Mouse (Mus musculus) adrenal gland, adult 8-10 months (tissue): ENCODE results near the gene Ptbp3. TPM values are rescaled to one million over a fixed set of nuclear protein-coding genes. Genes with fewer than 3 reads are reported as not detected.

Experiments used
- DNase-seq: peaks from one replicate; pipeline ENCODE4 v3.0.0; 2022
- total RNA-seq, 4 experiments: library from RNA; stranded (reverse); gene quantifications; 2 replicates each; pipeline ENCODE4 v1.2.4; 2022

Ptbp3 gene
- total RNA-seq, 4 experiments from 2014 or later: 89.8 to 110 (median 102) TPM

DNA sequence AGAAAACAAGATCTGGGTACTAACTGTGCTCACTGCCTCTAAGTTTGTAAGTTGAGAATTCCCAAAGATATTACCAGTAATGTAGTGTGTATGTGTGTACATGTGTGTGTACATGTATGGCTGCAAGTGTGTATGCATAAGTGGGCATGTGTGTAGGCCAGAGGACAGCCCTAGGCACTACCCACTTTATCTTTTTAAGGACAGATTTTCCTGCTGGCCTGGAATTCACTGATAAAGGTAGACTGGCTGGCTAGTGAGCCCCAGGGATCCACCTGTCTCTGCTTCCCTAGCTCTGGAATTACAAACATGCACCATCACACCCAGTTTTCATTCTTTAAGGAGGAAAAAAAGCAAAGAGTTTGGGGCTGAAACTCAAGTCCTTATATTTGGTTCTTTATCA is 6.0 kb upstream of the Ptbp3 start:
- no peak for DNase-seq

DNA sequence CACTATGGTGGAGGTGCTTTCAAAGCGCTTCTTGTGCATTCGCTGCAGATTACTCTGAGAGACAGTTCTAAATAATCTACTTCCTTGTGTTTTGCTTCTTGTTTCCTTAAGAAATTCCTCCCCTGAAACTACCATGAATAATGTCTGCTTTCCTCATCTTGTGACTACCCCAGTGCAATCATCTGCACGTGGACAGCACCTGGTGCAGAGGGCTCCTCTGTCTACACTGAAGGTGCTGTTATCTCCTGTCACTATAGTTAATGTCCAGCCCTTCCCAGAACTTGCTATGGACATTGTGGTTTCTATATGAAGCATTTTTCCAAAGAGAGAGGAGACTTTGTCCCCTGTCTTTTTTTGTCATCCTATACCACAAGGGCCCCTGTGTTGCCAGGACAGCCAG is 4.4 kb upstream of the Ptbp3 start:
- DNase-seq: no peak

DNA sequence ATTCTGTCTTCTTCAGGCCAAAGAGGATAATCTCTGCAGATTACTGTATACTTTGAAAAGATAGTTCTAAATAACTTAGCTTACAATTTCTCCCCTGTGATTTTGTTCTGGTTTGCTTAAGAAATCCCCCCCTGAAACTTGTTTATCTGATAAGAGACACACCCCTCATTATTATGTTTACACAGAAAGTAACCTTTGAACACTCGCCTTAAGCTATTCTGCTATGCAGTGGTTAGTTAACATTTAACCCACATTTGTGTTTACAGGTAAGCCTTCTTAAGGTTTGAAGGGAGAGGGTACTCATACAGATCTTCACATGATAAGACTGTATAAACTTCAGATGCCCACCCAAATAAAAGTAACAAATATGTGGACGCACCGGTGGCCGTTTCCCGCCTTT is 3.7 kb upstream of the Ptbp3 start:
- DNase-seq: no peak

DNA sequence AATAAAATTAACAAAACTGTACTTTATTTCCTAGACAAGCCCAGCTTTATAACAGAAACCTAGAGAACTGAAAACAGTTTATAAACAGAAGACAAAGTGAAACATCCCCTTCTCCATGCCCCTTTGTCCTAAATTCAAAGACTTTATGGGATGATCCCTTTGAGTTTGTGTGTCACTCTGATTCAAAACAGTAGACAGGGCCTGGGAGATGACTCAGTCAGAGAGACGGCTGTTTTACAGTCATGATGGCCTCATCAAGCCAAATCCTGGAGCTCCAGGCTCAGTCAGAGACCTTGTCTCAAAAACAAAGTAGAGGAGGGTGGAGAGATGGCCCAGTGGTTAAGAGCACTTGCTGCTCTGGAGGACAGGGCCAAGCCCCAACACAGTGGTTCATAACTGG is 2.7 kb upstream of the Ptbp3 start:
- peak; percentile 40 for DNase-seq

DNA sequence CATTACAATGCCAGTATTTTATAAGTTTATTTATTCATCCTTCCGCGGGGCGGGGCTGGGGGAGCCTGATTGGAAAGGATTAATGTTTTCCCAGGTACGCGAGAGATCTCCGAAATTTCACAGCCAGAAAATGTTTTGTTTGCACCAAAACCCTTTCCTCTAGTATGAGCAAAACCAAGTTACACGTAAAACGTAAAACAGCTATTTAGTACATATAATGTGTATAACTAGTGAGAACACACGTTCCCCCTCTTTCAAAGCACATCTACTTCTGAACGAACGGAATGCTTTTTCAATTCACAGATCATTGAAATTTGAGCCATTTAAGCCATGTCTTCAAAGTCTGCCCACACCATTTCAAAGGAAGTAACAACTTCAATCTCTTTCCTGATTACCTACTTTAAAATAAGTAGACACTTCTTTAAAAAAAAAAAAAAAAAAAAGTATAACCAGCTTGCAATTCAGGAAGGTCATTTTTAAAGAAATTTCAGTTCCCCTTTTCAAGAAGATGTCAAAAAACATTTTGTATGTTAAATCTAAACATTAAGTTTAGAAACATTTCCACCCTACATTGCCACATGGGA is 905 bp upstream of the Ptbp3 start:
- DNase-seq: no peak

DNA sequence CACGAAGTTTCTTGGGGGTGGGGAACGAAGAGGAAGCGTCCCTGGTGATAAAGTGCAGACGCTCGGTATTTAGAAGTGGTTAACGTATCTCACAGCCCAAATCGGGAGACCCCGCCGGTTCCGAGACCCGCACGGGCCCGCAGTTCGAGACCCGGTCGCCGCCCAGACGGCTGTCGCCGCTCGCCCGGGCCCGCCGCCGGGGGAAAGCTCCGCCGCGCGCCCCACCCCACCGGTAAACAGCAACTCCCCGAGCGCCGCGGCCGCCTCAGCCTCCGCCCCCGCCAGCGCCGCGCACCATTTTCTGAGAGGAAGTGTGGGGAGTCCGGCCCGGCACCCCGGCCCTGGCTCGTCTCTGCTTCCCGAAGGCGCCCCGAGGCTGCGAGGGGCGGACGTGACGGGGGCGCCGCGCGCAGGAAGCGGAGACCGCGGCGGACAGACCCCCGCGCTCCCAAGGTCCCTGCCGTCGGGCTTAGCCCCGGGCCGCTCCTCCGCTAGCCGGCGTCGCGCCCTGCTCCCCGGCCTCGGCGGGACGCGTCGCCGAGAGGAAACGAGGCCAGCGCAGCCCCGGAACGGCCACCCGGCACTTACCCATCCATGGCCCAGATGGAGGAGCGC is 497 bp downstream of the Ptbp3 start:
- DNase-seq: peak; percentile 69

DNA sequence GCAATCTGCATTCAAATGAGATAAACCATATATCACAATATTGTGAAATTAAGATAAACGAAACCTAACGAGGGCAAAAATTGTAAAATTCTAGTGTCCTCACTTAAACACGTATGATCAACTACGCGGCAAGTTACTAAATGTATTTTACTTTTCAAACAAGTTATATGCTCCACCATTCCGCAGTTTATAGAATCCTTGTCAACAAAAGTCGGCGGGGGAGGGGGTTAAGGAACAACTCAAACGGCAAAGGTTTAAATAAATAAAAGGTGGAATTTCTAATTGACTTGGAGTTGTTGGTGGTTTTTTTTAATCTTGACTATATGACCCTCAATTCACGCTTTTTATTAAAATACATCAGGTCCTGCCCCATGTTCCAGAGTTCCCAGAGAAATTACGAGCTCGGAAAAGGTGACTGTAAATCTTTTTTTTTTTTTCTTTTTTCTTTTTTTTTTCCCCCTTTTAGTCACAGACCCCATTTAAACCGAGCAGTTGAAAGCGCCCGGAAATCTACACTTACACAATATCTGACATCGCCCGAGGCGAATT is 1.1 kb downstream of the Ptbp3 start:
- no peak for DNase-seq

DNA sequence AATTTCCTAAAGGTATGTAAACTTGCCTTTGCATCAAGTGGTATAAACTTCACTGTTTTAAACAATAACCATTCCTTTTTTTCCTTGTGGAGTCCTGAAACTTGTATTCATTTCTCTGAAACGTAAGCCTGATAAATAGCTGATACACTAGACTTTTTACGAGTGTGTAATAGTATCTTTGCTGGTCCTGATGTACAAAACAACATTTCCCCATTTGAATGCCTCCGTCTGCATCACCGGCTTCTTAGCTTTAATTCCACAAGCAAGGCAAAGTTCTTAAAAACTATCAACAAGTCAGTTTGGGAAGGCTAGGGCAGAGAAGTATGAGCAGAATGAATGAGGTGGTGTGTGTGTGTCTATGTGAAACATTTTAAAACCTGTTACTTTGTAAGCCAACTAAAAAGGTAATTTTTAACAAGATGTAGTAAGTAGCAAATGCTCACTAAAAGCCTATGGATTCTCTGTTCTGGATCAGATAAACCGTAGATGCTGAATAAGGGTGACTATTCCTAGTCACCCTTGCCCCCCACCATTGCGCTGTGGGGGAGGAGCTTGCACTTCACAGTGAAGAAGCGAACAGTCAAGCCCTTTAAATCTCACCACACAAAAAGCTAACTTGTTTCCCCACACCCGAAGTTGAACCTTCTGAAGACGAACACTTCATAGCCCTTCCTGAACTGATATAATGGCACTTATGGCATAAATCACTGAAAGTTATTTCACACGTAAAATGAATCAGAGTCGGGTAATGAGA is 1.9 kb downstream of the Ptbp3 start:
- no peak for DNase-seq

DNA sequence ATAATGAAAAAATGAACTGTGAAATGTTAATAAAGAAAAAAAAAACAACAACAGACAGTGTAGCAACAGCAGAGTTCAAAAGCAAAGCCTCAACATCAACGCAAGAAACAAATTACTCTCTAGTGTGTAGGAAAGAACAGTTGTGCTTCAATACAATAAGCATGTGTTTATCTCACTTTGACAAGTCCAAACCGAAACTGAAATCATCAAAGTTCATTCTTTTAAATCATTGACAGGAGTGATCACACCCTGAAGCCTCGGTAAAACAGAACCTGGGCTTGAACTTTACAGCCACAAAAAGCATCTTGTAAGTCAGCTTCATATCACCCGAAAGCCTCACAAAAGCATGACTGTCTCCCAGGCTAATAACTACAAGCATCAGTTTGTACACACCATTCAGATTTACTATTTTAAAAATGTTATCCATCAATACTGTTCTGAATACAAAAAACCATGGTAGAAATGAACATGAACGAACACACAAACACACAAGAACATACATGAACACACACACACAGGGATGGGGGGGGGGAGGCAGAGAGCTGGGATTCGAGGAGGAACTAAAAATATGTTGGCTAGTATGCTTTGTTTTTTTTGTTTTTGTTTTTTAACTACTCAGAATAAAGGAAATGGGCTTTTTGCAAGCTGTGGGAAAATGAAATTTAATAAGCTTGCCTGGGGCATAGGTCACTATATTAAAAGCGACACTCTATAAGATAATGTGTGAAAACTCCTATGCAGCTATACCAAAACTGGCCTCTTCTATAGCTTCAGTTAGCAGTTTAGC is 2.7 kb downstream of the Ptbp3 start:
- DNase-seq: no peak

DNA sequence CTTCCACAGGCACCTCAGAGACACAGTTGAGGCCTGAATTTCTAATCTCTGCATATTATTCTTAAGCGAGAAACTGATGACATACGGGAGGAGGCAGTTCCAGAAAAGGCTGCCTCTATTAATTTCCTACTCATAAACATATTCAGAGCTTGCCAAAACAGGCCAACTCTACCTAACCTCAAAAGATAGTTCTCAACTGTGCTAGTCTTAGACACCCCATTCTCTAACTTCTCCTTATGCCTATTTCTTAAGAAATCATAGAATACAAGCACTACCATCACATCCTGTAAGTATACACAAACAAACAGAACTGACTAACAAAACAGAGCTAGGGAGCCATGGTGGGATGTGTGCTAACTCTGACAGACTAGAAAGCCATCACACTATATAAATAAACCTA is 4.5 kb downstream of the Ptbp3 start:
- no peak for DNase-seq

DNA sequence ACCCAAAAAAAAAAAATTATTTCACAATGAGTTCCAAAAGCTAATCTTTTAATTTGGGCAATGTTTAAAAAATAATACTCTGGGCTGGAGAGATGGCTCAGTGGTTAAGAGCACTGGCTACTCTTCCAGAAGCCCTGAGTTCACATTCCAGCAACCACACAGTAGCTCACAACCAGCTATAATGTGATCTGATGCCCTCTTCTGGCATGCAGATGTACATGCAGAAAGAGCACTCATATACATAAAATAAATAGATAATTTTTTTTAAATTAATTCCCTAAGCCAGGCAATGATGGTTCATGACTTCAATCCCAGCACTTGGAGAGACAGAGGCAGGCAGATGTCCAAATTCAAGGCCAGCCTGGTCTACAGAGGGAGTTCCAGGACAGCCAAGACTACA is 6.2 kb downstream of the Ptbp3 start:
- no peak for DNase-seq

DNA sequence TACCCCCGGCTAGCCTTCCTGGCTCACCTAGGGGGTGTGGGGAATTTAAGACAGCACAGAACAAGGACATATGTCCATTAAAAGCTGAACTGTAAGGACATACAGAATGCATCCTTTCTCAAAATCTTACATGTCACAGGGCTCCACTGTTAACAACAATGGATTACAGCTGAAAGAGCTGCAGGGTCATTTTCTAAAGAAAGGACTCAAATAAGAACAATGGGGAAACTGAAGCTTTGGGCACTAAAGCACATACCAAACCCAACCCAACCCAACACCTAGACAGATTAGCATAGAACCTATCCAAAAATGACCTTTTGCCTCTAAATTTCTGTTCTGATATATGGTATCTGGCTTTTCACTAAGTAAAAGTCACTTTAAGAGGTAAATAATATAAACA is 12.9 kb downstream of the Ptbp3 start:
- no peak for DNase-seq

DNA sequence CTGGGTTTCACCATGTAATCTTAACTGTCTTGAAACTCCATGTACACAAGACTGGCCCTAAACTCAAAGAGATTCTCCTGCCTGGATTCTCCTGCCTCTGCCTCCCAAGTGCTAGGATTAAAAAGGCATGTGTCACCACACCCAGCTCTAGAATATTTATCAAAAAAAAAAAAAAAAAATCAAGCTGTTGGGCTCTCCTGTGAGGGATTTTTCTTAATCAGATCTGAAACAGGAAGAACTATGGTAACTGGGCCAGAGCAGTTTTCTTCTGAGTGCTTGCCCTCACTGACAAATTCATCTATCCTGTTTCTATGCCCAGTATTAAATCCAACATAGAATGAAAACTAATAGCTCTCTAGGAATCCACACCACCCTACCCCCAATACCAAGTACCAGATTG is 13.5 kb downstream of the Ptbp3 start:
- no peak for DNase-seq

DNA sequence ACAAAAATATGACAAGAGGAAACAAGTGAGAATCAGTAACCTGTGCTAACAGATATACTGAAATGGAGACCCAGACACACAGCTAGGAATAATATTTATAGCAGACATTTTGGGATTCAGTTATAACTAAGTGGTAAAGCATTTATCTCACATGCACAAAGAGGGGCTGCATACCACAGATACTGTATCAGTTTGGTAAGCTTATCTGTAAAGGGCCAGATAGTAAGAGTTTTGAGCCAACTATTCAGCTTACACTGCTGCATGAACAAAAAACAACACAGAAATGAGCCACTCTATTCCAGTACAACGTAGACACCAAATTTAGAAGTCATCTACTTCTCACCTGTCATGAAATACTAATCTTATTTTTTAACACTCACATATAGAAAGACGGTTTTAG is 15.9 kb downstream of the Ptbp3 start:
- no peak for DNase-seq

DNA sequence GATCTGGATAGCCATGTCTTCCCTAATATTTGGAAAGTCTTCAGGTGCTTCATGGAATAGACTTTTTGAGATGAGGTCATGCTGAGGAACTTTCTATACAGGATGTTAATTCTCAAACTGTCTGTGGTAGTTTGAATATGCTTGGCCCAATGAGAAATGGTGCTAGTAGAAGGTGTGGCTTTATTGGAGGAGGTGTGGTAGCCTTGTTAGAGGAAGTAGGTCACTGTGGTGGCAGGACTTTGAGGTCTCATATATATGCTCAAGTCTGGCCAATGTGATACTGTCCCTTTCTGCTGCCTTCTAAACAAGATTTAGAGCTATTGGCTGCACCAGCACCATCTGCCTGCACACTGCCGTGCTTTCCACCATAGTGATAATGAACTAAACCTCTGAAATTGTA is 18.0 kb downstream of the Ptbp3 start:
- DNase-seq: no peak

DNA sequence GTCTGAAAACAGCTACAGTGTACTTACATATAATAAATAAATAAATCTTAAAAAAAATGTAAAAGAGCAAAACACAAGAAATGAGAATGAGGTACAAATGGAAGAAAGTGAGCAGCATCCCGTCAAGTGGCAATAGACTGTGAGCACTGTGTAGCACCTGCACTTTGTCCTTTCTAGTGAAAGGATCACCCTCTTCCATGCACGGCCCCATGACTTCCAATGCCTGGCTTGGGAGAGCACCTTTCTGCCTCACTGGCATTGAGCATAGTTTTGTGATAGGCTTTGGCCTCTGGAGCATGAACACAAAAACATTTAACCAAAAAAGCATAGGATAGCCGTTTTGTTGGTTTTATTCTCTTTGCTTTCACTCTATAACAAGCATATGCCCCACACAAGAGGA is 21.7 kb downstream of the Ptbp3 start:
- no peak for DNase-seq

DNA sequence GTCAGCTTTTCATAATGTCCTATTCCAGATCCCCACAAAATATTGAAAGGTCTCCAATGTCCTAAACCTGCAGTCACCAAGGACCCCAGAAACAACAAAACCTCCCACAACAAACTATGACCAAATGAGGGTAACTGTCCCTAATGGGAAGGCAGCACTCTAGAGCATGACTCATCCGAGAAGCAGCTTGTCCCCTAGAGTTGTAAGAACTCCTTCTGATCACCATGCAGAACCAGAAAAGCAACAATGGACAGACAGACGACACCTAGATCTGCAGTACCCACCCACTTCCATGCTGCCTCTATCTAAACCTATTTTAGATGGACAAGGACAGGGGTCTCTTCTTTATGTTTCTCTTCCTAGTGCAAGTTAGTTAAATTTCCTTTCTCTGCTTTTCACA is 22.4 kb downstream of the Ptbp3 start:
- no peak for DNase-seq

DNA sequence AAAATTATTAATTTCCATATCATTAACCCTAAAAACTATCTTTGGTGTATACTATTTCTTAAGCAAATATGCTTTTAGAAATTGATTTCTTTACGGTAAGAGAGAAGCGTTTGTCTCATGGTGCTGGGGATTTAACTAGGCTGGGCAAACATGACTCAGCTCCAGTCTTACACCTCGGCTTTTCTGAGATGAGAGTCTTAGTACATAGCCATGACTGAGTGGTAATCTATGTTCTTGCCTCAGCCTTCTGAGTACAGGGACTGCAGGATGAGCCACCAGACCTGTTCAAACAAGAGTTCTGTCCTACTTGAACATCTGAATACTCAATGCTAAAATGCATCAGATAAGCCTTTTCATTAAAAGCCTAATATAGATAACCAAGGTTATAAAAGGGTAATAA is 24.3 kb downstream of the Ptbp3 start:
- DNase-seq: no peak

DNA sequence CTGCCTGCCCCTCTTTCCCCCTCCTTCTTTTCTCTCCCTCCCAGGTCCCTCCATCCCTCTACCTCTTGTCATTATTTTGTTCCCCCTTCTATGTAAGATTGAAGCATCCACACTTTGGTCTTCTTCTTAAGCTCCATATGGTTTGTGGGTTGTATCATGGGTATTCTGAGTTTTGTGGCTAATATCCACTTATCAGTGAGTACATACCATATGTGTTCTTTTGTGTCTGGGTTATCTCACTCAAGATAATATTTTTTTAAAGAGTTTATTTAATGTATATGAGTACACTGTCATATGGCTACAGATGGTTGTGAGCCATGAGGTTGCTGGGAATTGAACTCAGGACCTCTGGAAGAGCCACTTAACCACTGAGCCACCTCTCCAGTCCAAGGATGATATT is 38.8 kb downstream of the Ptbp3 start:
- no peak for DNase-seq

DNA sequence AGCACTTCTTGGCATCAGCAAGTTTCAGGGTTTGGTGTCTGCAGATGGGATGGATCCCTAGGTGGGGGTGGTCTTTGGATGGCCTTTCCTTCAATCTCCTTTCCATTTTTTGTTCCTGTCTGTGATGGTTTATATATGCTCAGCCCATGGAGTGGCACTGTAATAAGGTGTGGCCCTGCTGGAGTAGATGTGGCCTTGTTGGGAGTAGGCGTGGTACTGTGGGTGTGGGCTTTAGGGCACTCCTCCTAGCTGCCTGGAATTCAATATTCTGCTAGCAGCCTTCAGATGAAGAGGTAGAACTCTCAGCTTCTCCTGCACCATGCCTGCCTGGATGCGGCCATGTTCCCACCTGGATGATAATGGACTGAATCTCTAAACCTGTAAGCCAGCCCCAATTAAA is 39.6 kb downstream of the Ptbp3 start:
- no peak for DNase-seq

DNA sequence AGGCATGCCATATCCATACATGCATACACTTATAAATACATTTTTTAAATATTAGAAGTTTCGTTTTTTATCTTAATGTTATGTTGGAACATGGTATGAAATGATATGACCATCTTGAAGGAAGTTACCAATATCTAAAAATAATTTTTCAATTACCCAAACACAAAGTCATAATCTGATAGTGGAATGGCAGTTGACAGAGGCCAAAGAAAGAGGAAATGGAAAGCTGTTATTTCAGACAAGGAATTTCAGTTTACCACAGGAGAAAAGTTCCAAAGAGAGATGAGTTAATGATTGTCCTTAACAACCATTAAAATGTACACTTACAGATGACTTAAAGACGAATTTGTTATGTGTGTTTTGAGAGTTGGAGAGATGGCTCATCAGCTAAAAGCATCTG is 41.4 kb downstream of the Ptbp3 start:
- DNase-seq: no peak

DNA sequence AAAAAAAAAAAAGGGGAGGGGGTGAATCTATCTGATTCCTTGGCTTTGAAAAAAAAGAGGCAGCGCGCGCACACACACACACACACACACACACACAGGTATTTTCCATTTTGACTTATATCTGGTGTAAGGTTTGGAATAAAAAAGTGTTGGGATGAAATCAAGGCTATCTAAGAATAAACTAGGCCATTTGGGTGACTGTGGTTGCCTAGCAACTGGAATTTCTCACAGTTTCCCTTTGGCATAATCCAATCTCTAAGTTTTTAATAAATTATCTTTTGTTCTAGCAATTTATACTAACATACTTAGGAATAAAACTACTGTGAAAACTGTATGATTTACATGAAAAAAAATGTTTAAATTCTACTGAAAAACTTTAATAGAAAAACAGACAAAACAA is 42.5 kb downstream of the Ptbp3 start:
- DNase-seq: no peak

DNA sequence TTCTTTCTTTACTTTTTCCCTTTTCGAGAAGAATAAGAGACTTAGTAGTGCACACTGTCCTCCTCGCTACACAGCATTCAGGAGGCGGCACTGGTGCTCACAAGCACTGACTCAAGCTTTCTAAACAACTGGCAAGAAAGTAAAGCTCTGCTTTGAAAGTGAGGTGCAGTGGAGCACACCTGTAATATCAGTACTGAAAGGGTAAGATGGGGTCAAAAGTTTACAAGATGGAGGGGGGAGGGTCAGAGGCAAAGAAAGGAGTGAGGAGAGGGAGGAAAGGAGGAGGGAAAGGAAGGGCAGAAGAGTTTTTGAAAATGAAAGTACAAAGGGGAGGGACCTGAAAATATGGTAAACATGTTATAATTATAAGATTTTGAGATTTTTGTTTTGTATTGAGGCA is 43.7 kb downstream of the Ptbp3 start:
- no peak for DNase-seq
